Mouse (Mus musculus): ENCODE measurements around the gene Itk.

- TF ChIP-seq POLR2A (IDR thresholded peaks at IDR 0.05; ENCODE audit: borderline replicate concordance, low read depth, low read length) = no peak
- no peak for TF ChIP-seq CTCF (IDR thresholded peaks at IDR 0.05; ENCODE audit: low read depth, low read length)
Observed at GRCm38 (mm10) chr11:46289561-46289960, 99.8 kb downstream of the Itk start.

Measured in bone marrow macrophage, adult 2 months (primary cell).